Mouse (Mus musculus) neural tube, embryonic 11.5 days (tissue): ENCODE results near the gene Ss18l1. TPM values are rescaled to one million over a fixed set of nuclear protein-coding genes. Genes with fewer than 3 reads are reported as not detected.

Experiments used
- ATAC-seq: fragments of 200-750 bp; cut with Nextera tagmentation; 2 replicates; pipeline ENCODE4 v1.8.0; 2017; ENCODE audit warnings: moderate number of reproducible peaks, mild to moderate bottlenecking, moderate TSS enrichment, moderate library complexity; ENCODE audit not compliant: insufficient read depth, low FRiP score, low TSS enrichment
- DNase-seq: peaks from one replicate; pipeline ENCODE4 v3.0.0-alpha.2; 2015; ENCODE audit warnings: low spot score
- H3K27ac ChIP-seq: fragments of 300-500 bp; sonication (generic); 2 replicates; pipeline ENCODE4 v1.5.1; 2014; ENCODE audit warnings: low read depth, mild to moderate bottlenecking, low read length
- H3K27me3 ChIP-seq: fragments of 300-500 bp; sonication (generic); 2 replicates; pipeline ENCODE4 v1.6.1; 2014; ENCODE audit warnings: mild to moderate bottlenecking, low read length, mixed read lengths; ENCODE audit not compliant: control insufficient read depth, insufficient read depth
- H3K36me3 ChIP-seq: fragments of 300-500 bp; sonication (generic); 2 replicates; pipeline ENCODE4 v1.6.1; 2014; ENCODE audit warnings: mild to moderate bottlenecking, low read length, moderate library complexity, mixed read lengths; ENCODE audit not compliant: control insufficient read depth, insufficient read depth
- H3K4me1 ChIP-seq: fragments of 300-500 bp; sonication (generic); 2 replicates; pipeline ENCODE4 v1.6.1; 2014; ENCODE audit warnings: low read length, mixed read lengths; ENCODE audit not compliant: control insufficient read depth, insufficient read depth
- H3K4me2 ChIP-seq: fragments of 300-500 bp; sonication (generic); 2 replicates; pipeline ENCODE4 v1.6.1; 2014; ENCODE audit warnings: low read depth, mild to moderate bottlenecking, moderate library complexity
- H3K4me3 ChIP-seq: fragments of 300-500 bp; sonication (generic); 2 replicates; pipeline ENCODE4 v1.5.1; 2014; ENCODE audit warnings: low read depth, low read length
- H3K9ac ChIP-seq: fragments of 300-500 bp; sonication (generic); 2 replicates; pipeline ENCODE4 v1.6.1; 2014; ENCODE audit warnings: mild to moderate bottlenecking, low read length
- H3K9me3 ChIP-seq: fragments of 300-500 bp; sonication (generic); 2 replicates; pipeline ENCODE4 v1.6.1; 2016; ENCODE audit warnings: low read length; ENCODE audit not compliant: control insufficient read depth
- WGBS: fragments of 180-500 bp; shearing (Covaris S2); extraction: QIAGEN DNeasy Blood & Tissue Kit; methylation state at CpG from one replicate; pipeline ENCODE4 v1.1.7; 2014; 5-methylcytosine and 5-hydroxymethylcytosine counted together
- polyA plus RNA-seq: library from polyadenylated mRNA; unstranded; fragments of >200 nt; fragmentation: Nextera tagmentation; extraction: Ambion mirVana; gene quantifications from 2 replicates; pipeline ENCODE4 v1.2.1, GENCODE M21; 2014

Ss18l1 gene
- polyA plus RNA-seq, 1 experiment from 2014 or later = 20.9 TPM

GRCm38 (mm10) chr2:180086637-180087027 lies 44.3 kb downstream of the Ss18l1 start:
- H3K4me3 ChIP-seq = no peak overlapping the region
- no peak overlapping the region for H3K27ac ChIP-seq
- DNase-seq (no peak), ATAC-seq (no peak)
- no peak overlapping the region for H3K4me2 ChIP-seq
- H3K9ac ChIP-seq = no peak overlapping the region
- 88% methylated on average over 5 of the region's 5 CpGs for WGBS
- 0 out of 2 replicates have a peak, but pooled peaks cover 2% of the 10 kb centered on the region for H3K27me3 ChIP-seq
- H3K36me3 ChIP-seq = no peaks in the 10 kb centered on the region
- H3K9me3 ChIP-seq = 0 out of 2 replicates have a peak, but pooled peaks cover 3% of the 10 kb centered on the region
- H3K4me1 ChIP-seq = no peaks in the 10 kb centered on the region

DNA sequence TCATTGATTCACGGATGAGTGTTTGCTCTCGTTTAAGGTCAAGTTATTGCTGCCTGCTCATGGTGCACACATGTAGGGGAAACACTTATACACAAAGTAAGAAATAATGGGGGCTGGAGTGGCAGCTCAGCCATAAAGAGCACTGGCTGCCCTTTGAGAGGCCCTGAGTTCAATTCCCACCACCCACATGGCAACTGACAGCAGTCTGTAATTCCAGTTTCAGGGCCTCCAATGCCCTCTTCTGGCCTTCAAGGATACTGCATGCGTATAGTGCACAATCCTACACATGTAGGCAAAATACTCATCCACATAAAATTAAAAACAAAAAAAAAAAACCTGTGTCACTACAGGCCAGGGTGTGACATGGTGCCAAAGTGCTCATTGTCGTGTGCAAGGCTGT lies 45.2 kb downstream of the Ss18l1 start:
- ATAC-seq = no peak
- no peak overlapping the region for H3K4me3 ChIP-seq
- H3K36me3 ChIP-seq = no peaks in the 10 kb centered on the region
- no peak overlapping the region for H3K27ac ChIP-seq
- 94% methylated on average over 4 of the region's 4 CpGs for WGBS
- 0 out of 2 replicates have a peak, but pooled peaks cover 3% of the 10 kb centered on the region for H3K9me3 ChIP-seq
- H3K4me1 ChIP-seq = no peaks in the 10 kb centered on the region
- DNase-seq = no peak
- no peak overlapping the region for H3K4me2 ChIP-seq
- no peak overlapping the region for H3K9ac ChIP-seq
- 0 out of 2 replicates have a peak, but pooled peaks cover 2% of the 10 kb centered on the region for H3K27me3 ChIP-seq

- no peaks in the 10 kb centered on the region for H3K4me1 ChIP-seq
- H3K4me3 ChIP-seq = no peak overlapping the region
- no peak for DNase-seq
- no peaks in the 10 kb centered on the region for H3K36me3 ChIP-seq
- no peak overlapping the region for H3K4me2 ChIP-seq
- H3K27me3 ChIP-seq = 0 out of 2 replicates have a peak, but pooled peaks cover 2% of the 10 kb centered on the region
- H3K27ac ChIP-seq = no peak overlapping the region
- no peak overlapping the region for H3K9ac ChIP-seq
- 66% methylated on average over 11 of the region's 11 CpGs for WGBS
- no peak for ATAC-seq
- 0 out of 2 replicates have a peak, but pooled peaks cover 3% of the 10 kb centered on the region for H3K9me3 ChIP-seq
These were observed 48.0 kb downstream of the Ss18l1 start for GRCm38 (mm10) chr2:180090285-180090684.

DNA sequence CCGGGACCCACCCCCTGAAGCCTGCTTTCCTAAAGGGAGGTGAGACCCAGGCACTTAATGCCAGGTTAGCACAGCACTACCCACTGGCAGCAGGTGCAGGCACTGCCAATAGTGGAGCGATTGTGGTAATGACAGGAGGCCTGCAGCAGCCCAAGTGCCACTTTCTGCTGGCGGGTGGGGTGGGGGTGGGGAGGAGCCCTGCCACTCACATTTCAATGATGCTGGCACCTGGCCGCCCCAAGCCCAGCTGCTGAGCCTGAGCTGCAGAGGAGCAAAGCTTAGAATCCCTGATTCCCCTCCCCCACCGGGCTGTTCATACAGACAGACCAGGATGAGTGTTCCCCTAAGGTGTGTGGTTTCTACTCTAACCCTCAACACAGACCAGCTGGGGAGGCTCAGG lies 53.4 kb downstream of the Ss18l1 start:
- 33% methylated on average over 5 of the region's 5 CpGs for WGBS
- ATAC-seq = no peak
- Histone ChIP-seq H3K4me2 (no peak overlapping the region), H3K27ac (no peak overlapping the region), H3K4me1 (no peaks in the 10 kb centered on the region), H3K9ac (no peak overlapping the region), H3K36me3 (no peaks in the 10 kb centered on the region), H3K4me3 (no peak overlapping the region), H3K27me3 (peaks cover 13% of the 10 kb centered on the region), H3K9me3 (no peaks in the 10 kb centered on the region)
- DNase-seq = no peak

DNA sequence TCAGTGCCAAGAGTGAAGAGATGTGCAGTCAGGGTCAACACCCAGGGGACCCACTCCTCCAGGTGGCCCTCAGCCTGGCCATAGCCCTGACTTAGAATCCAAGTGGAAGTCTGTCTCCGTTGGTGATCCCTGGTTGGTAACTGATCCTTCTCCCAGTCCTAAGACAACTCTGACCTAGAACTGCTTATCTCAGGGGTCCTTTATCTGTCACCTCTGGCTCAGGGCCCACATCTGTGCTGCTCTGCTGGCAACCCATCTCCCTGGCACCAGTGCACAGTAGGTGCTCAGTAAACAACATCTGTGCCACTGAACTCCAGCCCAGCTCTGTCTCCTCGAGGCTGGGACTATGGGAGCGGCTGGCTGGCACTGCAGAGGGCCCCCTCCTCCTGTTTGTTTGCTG lies 55.3 kb downstream of the Ss18l1 start:
- Histone ChIP-seq H3K27me3 (peaks cover 31% of the 10 kb centered on the region), H3K4me1 (peaks cover under 1% of the 10 kb centered on the region; the same call in 1 of the 2 replicates), H3K4me2 (no peak overlapping the region), H3K4me3 (no peak overlapping the region), H3K9ac (peak overlapping the region; percentile 18; the same call in 1 of the 2 replicates), H3K36me3 (no peaks in the 10 kb centered on the region), H3K9me3 (no peaks in the 10 kb centered on the region), H3K27ac (no peak overlapping the region)
- DNase-seq = no peak
- no peak for ATAC-seq
- 48% methylated on average over 3 of the region's 3 CpGs for WGBS

DNA sequence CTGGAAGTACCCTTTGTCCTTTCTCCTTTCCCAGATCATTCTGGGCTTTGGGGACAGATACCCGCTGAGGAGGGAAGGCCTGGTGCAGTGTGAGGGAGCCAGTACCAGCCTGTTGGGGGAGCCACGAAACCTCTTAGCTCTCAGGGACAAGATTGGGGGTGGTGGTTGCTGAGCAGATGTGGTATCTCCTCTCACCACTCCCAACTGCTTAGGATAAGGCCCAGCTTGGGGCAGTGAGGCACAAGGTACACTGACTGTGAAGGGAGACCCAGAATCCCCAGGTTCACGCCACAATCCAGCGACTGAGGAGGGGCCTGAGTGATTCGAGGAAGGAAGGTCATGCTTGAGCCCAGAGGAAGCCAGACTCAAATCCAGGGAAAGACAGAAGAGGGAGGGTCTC lies 55.9 kb downstream of the Ss18l1 start:
- Histone ChIP-seq H3K27me3 (peaks cover 37% of the 10 kb centered on the region), H3K4me1 (peaks cover 7% of the 10 kb centered on the region; the same call in 1 of the 2 replicates), H3K9ac (no peak overlapping the region), H3K4me3 (no peak overlapping the region), H3K27ac (no peak overlapping the region), H3K9me3 (no peaks in the 10 kb centered on the region), H3K4me2 (no peak overlapping the region), H3K36me3 (no peaks in the 10 kb centered on the region)
- DNase-seq = no peak
- 47% methylated on average over 5 of the region's 5 CpGs for WGBS
- no peak for ATAC-seq

- H3K27me3 ChIP-seq = peaks cover 49% of the 10 kb centered on the region
- no peak for ATAC-seq
- no peak overlapping the region for H3K27ac ChIP-seq
- peak overlapping the region; percentile 5; the same call in 1 of the 2 replicates for H3K9ac ChIP-seq
- no peaks in the 10 kb centered on the region for H3K36me3 ChIP-seq
- H3K4me3 ChIP-seq = no peak overlapping the region
- DNase-seq = no peak
- WGBS = 10% methylated on average over 15 of the region's 15 CpGs
- H3K4me2 ChIP-seq = no peak overlapping the region; the same call in 1 of the 2 replicates
- no peaks in the 10 kb centered on the region for H3K9me3 ChIP-seq
- peaks cover 14% of the 10 kb centered on the region; the same call in 1 of the 2 replicates for H3K4me1 ChIP-seq
These were observed 57.2 kb downstream of the Ss18l1 start for GRCm38 (mm10) chr2:180099529-180099928.

DNA sequence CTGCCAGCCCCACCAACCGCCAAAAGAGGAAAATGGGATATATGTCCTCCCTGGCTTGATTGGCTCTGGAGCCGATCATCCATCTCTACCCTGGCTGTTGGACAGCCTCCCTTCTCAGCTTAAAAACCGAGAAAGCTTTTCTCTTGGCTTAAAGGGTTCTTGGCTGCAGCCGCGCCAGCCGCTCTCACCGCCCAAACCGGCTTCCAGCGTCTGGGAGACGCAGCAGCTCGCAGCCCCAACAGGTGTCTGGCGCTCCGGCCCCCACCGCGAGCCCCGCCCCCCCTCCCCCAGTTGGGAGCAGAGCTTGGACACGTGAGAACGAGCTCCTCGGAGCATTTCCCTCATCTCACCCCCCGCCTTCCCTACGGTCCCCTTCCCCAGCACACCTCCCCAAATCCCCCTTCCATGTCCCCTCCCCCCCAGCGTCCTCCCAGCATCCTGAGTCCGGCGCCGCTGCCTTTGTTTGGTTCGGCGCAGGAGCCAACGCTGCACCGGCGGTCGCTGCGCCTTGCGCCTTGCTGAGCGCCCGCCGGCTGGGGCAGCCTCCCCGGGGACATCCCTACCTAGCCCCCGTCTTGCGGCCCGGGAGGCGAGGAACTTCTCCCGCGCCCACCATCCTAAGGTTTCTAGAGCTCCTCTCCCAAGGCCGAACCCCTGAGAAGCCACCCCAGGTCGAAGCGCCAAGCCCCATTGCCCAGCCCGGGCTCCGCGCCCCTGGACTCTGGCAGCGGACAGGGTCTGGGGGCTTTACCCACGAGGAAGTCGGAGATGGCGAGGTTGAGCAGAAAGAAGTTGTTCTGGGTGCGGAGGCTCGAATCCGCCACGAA lies 61.1 kb downstream of the Ss18l1 start:
- WGBS = 2% methylated on average over 53 of the region's 57 CpGs
- Histone ChIP-seq H3K9ac (peak overlapping the region; percentile 59), H3K4me3 (peak overlapping the region; percentile 57), H3K4me1 (peaks cover 17% of the 10 kb centered on the region; the same call in 1 of the 2 replicates), H3K4me2 (peak overlapping the region; percentile 94), H3K27ac (no peak overlapping the region), H3K27me3 (peaks cover 61% of the 10 kb centered on the region), H3K36me3 (no peaks in the 10 kb centered on the region), H3K9me3 (no peaks in the 10 kb centered on the region)
- ATAC-seq (peak; percentile 18), DNase-seq (peak; percentile 48)
